Mouse (Mus musculus): Measurements from ENCODE around the gene Rd3l. TPM values are rescaled to one million over a fixed set of nuclear protein-coding genes. Genes with fewer than 3 reads are reported as not detected.

Rd3l gene
- not detected in 2 replicates for polyA plus RNA-seq (2016; fragmentation: Nextera tagmentation; extraction: Ambion mirVana)

- Histone ChIP-seq H3K9me3 (replicated peaks) (no peaks in the 10 kb centered on the region), H3K36me3 (no peaks in the 10 kb centered on the region), H3K9ac (no peak within 1 kb of the TSS), H3K27ac (no peak within 1 kb of the TSS), H3K4me2 (replicated peaks) (no peak within 1 kb of the TSS), H3K4me1 (0 out of 2 replicates have a peak, but pooled peaks cover 6% of the 10 kb centered on the region), H3K27me3 (0 out of 2 replicates have a peak, but pooled peaks cover 5% of the 10 kb centered on the region), H3K4me3 (no peak within 1 kb of the TSS)
- WGBS = 79% methylated on average over 6 of the region's 6 CpGs
- ATAC-seq (ENCODE audit: low FRiP score) = no peak
Measured at GRCm38 (mm10) chr12:111980887-111981367, at the start of gene Rd3l. Gene Rd3l, minus strand, starts transcription at chr12:111981317.

DNA sequence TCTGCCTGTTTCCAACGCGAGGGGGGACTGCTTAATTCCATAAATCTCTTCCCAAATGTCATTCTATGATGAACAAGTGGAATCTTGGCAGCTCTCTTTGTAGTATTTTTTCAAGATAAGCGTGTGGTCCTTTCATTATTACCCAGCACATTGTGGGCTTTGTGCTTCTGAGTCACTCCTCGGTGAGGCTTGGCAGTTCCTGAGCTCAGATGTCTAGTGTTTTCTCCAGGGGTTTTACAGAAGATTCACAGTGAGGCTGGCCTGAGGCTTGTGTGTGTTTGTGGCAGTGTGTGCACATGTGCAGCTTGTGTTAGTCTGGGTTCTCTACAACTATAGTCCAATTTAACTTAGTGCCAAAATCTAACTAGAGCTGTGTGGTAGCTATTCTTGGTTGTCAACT lies 46.3 kb upstream of the Rd3l start:
- no peak for ATAC-seq (ENCODE audit: low FRiP score)
- H3K36me3 ChIP-seq = no peaks in the 10 kb centered on the region
- no peaks in the 10 kb centered on the region for H3K9me3 ChIP-seq (replicated peaks)
- no peaks in the 10 kb centered on the region for H3K4me1 ChIP-seq
- H3K4me2 ChIP-seq (replicated peaks) = no peak overlapping the region
- no peak overlapping the region for H3K9ac ChIP-seq
- no peak overlapping the region for H3K4me3 ChIP-seq
- no peaks in the 10 kb centered on the region for H3K27me3 ChIP-seq
- WGBS = 73% methylated on average over 4 of the region's 4 CpGs
- no peak overlapping the region for H3K27ac ChIP-seq

DNA sequence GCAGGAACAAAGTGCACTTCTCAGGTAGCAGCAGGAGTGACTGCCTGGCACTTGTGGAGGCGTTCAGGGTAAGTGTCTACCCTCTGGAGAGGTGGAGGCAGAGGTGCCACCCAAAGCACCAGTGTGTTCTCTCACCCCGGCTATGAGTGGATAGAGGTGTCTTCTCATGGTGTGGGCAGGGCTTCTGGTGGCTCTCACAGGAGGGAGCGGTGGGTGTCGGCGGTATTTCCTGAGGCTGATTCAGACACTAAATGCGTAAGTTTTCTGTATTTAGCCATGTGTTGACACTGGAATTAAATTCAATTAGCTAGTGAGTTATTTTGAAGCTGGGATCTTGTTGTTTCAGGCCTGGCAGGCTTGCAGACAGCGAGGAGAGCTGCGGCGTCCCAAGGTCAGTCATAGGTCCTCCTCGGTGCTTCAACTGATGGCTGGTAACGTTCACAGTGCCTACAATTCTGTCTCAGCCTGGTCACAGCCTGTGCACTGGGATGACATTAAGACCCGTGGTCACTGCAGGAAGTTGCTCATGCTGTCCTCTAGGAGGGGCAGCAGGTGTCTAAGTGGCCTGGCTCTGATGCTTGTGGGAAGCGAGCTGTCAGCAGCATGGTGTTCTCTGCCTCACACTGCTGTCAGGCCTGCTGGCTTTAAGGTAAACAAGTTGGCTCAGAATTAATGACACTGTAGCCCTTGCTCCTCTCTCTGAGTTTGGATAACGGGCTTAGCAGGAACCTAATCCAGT lies 45.0 kb upstream of the Rd3l start:
- Histone ChIP-seq H3K4me2 (replicated peaks) (no peak overlapping the region), H3K27me3 (no peaks in the 10 kb centered on the region), H3K27ac (no peak overlapping the region), H3K4me3 (no peak overlapping the region), H3K9me3 (replicated peaks) (peaks cover 4% of the 10 kb centered on the region), H3K9ac (no peak overlapping the region), H3K4me1 (no peaks in the 10 kb centered on the region), H3K36me3 (no peaks in the 10 kb centered on the region)
- 79% methylated on average over 14 of the region's 14 CpGs for WGBS
- ATAC-seq (ENCODE audit: low FRiP score) = no peak

GRCm38 (mm10) chr12:112025457-112025856 lies 44.3 kb upstream of the Rd3l start:
- Histone ChIP-seq H3K4me1 (no peaks in the 10 kb centered on the region), H3K9ac (no peak overlapping the region), H3K4me3 (no peak overlapping the region), H3K4me2 (replicated peaks) (no peak overlapping the region), H3K27me3 (no peaks in the 10 kb centered on the region), H3K27ac (no peak overlapping the region), H3K36me3 (no peaks in the 10 kb centered on the region), H3K9me3 (replicated peaks) (peaks cover 4% of the 10 kb centered on the region)
- WGBS = 92% methylated on average over 13 of the region's 13 CpGs
- no peak for ATAC-seq (ENCODE audit: low FRiP score)

DNA sequence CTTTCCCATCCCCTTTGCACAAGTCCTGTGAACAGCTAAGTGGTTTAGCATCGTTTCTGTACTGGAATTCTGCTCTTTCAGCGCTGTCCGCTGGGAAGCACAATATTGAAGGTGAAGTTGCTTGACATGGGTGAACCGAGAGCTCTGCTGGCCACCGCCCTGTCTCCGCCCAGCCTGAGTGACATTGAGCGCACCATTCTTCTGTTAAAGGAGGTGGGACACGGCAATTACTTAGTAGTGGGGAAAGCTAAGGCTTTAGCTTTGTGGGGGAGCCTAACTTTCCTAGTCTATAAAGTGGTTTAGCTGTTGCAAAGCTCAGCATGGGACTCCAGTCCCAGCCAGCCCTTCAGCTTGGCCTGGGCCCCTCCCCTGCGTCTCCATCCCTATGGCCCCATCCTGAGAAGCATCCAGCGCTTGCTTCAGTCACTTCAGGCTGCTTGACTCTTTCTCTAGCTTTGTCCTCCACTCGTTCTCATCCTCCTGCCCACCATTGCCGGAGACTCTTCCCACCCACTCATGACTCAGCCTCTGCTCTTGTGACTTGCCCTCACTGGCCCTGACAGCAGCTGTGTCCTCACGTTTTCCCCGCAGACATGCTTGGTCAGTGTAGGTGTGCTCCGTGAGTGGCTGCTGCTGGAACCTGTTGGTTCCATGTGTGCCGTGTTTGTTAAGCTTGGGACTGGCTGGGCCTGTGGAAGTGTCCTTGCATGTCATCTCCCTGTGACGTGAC lies 43.6 kb upstream of the Rd3l start:
- ATAC-seq (ENCODE audit: low FRiP score) = no peak
- H3K9ac ChIP-seq = no peak overlapping the region
- peaks cover 7% of the 10 kb centered on the region for H3K9me3 ChIP-seq (replicated peaks)

DNA sequence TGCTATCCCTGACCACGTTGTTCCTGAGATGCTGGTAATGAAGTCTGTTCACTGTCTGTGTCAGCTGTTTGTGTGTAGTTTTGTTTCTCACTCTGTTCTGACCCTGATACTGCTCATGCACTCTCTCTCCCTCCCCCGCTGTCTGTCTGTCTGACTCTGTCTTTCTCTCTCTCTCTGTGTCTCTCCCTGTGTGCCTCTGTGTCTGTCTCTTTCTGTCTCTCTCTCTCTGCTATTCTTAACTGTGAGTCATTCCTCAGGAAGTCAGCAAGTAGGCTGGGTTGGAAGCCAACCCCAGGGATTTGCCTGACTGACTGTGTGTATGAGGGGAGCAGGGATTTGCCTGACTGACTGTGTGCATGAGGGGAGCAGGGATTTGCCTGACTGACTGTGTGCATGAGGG lies 42.2 kb upstream of the Rd3l start:
- Histone ChIP-seq H3K36me3 (no peaks in the 10 kb centered on the region), H3K4me2 (replicated peaks) (no peak overlapping the region), H3K9ac (no peak overlapping the region), H3K4me3 (no peak overlapping the region), H3K9me3 (replicated peaks) (peaks cover 7% of the 10 kb centered on the region), H3K4me1 (no peaks in the 10 kb centered on the region), H3K27ac (no peak overlapping the region), H3K27me3 (no peaks in the 10 kb centered on the region)
- ATAC-seq (ENCODE audit: low FRiP score) = no peak
- WGBS = 72% methylated on average over 2 of the region's 2 CpGs

More for the DNA sequence above, 43.6 kb upstream of the Rd3l start:
- WGBS = 78% methylated on average over 17 of the region's 17 CpGs
- Histone ChIP-seq H3K4me2 (replicated peaks) (no peak overlapping the region), H3K27ac (no peak overlapping the region), H3K4me1 (no peaks in the 10 kb centered on the region), H3K36me3 (no peaks in the 10 kb centered on the region), H3K27me3 (no peaks in the 10 kb centered on the region), H3K4me3 (no peak overlapping the region)

- WGBS = 68% methylated on average over 4 of the region's 4 CpGs
- no peaks in the 10 kb centered on the region for H3K36me3 ChIP-seq
- H3K27ac ChIP-seq = no peak overlapping the region
- peaks cover 7% of the 10 kb centered on the region; the same call in 1 of the 2 replicates for H3K4me1 ChIP-seq
- ATAC-seq (ENCODE audit: low FRiP score) = no peak
- H3K9ac ChIP-seq = no peak overlapping the region
- no peak overlapping the region for H3K4me2 ChIP-seq (replicated peaks)
- no peaks in the 10 kb centered on the region for H3K27me3 ChIP-seq
- 0 out of 2 replicates have a peak, but pooled peaks cover 6% of the 10 kb centered on the region for H3K9me3 ChIP-seq (replicated peaks)
- H3K4me3 ChIP-seq = no peak overlapping the region
Measured at GRCm38 (mm10) chr12:112016346-112016745, 35.2 kb upstream of the Rd3l start.

- WGBS = 14% methylated on average over 14 of the region's 14 CpGs
- H3K27ac ChIP-seq = peak overlapping the region; percentile 58
Measured at GRCm38 (mm10) chr12:112013271-112013801, 32.2 kb upstream of the Rd3l start.

DNA sequence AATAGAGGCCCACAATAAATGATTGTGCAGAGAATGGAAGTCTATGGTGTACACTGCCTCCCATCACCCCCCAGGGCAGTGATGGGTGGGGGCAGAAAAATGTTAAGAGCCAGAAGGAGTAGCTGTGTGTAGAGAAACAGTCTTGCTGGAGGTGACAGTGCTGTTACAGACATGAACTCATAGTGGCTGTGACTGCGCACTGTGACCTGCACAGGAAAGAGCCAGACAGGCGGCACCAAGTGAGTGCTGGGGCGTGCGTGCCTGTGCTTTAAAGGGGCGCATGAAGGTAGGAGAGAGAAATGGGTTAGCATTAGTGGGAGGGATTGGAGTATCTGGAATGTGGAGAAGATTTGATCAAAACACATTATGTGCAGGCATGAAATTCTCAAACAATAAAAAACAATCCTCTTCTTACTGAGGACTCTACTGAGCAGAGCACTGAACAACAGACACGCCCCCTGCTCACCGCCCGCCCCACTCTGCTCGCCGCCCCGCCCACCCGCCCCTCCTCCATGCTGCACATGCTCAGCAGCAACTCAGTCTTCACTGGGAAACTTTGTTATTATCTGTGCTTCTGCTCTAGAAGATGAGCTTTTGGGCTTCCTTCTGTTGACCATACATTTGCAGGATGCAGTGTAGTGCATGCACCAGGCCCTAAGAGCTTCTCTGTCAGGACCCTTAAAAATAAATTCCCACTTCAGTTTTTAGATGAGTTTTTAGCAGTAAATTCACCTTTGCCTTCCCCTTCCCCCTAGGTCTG lies 31.6 kb upstream of the Rd3l start:
- Histone ChIP-seq H3K4me3 (peak overlapping the region; percentile 17), H3K36me3 (no peaks in the 10 kb centered on the region), H3K27ac (peak overlapping the region; percentile 53), H3K27me3 (no peaks in the 10 kb centered on the region), H3K9me3 (replicated peaks) (0 out of 2 replicates have a peak, but pooled peaks cover 3% of the 10 kb centered on the region), H3K9ac (no peak overlapping the region), H3K4me1 (peaks cover 7% of the 10 kb centered on the region; the same call in 1 of the 2 replicates), H3K4me2 (replicated peaks) (peak overlapping the region; percentile 50)
- 26% methylated on average over 12 of the region's 12 CpGs for WGBS
- peak; percentile 82 for ATAC-seq (ENCODE audit: low FRiP score)

More at GRCm38 (mm10) chr12:112013271-112013801, 32.2 kb upstream of the Rd3l start:
- no peak overlapping the region for H3K9ac ChIP-seq
- H3K4me3 ChIP-seq = peak overlapping the region; percentile 17
- H3K36me3 ChIP-seq = no peaks in the 10 kb centered on the region
- peak overlapping the region; percentile 50 for H3K4me2 ChIP-seq (replicated peaks)
- H3K9me3 ChIP-seq (replicated peaks) = 0 out of 2 replicates have a peak, but pooled peaks cover 3% of the 10 kb centered on the region
- no peaks in the 10 kb centered on the region for H3K27me3 ChIP-seq
- ATAC-seq (ENCODE audit: low FRiP score) = peak; percentile 35; the same call in 1 of the 2 replicates
- peaks cover 7% of the 10 kb centered on the region; the same call in 1 of the 2 replicates for H3K4me1 ChIP-seq

DNA sequence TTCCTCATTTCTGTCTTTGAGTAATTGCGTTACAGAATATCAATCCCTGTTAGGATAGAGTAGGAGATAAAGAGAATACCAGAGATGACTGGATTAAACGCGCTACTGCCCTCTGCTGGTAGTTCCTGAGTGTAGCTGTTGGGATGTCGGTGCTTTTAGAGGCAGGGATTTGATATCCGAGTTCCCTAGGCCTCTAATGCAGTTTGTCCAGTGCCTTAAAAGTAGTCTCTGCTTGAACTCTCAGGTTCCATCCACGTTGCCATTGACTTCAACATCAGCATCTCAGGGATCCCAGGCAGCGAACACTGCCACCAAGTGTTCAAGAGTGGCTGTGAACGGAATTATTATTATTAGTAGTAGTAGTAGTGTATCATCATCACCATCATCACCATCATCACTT lies 20.1 kb upstream of the Rd3l start:
- Histone ChIP-seq H3K4me1 (no peaks in the 10 kb centered on the region), H3K27ac (no peak overlapping the region), H3K36me3 (no peaks in the 10 kb centered on the region), H3K4me2 (replicated peaks) (no peak overlapping the region), H3K9ac (no peak overlapping the region), H3K9me3 (replicated peaks) (no peaks in the 10 kb centered on the region), H3K27me3 (no peaks in the 10 kb centered on the region), H3K4me3 (no peak overlapping the region)
- WGBS = 21% methylated on average over 8 of the region's 8 CpGs
- no peak for ATAC-seq (ENCODE audit: low FRiP score)

DNA sequence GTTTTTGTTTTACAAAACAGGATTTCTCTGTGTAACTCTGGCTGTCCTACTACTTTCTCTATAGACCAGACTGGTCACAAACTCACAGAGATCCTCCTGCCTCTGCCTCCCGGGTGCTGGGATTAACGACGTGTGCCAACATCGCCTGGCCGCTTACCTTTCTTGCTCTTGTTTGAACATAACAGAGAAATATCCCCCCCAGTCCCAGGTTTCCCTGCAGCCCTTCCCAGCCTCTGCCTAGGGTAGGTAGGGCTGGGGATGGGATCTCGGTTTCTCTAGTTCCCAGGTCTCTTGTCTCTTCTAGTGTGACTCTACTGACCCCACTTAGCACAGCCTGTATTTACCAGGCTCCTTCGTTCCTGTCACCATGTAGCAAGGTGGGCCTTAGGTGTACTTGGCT lies 18.6 kb upstream of the Rd3l start:
- Histone ChIP-seq H3K9ac (no peak overlapping the region), H3K4me3 (no peak overlapping the region), H3K36me3 (no peaks in the 10 kb centered on the region), H3K27ac (no peak overlapping the region), H3K9me3 (replicated peaks) (no peaks in the 10 kb centered on the region), H3K27me3 (no peaks in the 10 kb centered on the region), H3K4me1 (no peaks in the 10 kb centered on the region), H3K4me2 (replicated peaks) (no peak overlapping the region)
- no peak for ATAC-seq (ENCODE audit: low FRiP score)
- WGBS = 93% methylated on average over 7 of the region's 7 CpGs

DNA sequence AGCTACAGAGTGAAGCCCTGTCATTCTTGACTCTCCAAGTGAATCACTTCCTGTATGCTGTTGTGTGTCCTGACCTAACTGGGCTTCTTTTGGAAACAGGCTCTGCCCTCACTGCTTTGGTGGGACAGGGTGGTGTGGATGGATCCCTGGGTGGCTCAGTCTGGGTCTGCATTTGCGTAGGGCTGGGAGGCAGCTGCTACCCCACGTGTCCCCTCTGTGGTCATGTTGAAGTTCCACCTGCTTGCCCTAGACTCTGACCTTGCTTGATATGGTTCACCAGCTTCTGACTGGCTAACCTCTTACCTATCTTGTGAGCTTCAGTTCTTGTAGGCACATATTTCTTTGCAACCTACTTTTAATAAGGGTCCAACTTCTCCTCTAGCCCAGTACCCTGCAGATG lies 14.0 kb upstream of the Rd3l start:
- H3K9me3 ChIP-seq (replicated peaks) = no peaks in the 10 kb centered on the region
- H3K4me3 ChIP-seq = no peak overlapping the region
- no peak overlapping the region for H3K9ac ChIP-seq
- no peaks in the 10 kb centered on the region for H3K27me3 ChIP-seq
- 85% methylated on average over 2 of the region's 2 CpGs for WGBS
- ATAC-seq (ENCODE audit: low FRiP score) = no peak
- no peak overlapping the region for H3K4me2 ChIP-seq (replicated peaks)
- H3K36me3 ChIP-seq = no peaks in the 10 kb centered on the region
- H3K27ac ChIP-seq = no peak overlapping the region
- no peaks in the 10 kb centered on the region for H3K4me1 ChIP-seq

All from hindbrain, embryonic 12.5 days (tissue).